Mouse (Mus musculus) natural killer cell, adult 2 months (primary cell): ENCODE results near the gene Adad1.

Experiments used
- DNase-seq, 2 experiments: peaks; one replicate each; pipeline ENCODE4 v3.0.0; 2022; ENCODE audit warnings: low spot score in 2 of 2

The Adad1 gene

GRCm38 (mm10) chr3:37169283-37169682 lies 106.0 kb downstream of the Adad1 start:
- DNase-seq, result no peak
